Mouse (Mus musculus) Patski (cell line): ENCODE measurements around the gene Erbin. TPM values are rescaled to one million over a fixed set of nuclear protein-coding genes. Genes with fewer than 3 reads are reported as not detected.

Experiments used
- ATAC-seq: fragments of 100-300 bp; one replicate; pipeline ENCODE4 v1.8.0; 2021
- CTCF ChIA-PET: fragments of 350-600 bp; sonication (Branson Sonifier 250); formaldehyde crosslinking; loops from one replicate; lab custom pipeline; 2022; ENCODE audit warnings: inconsistent platforms; lab: Charles Lee
- POLR2A ChIA-PET: fragments of 350-600 bp; sonication (Branson Sonifier 250); formaldehyde crosslinking; loops from one replicate; lab custom pipeline; 2022; ENCODE audit warnings: antibody characterized with exemption, inconsistent platforms; lab: Charles Lee
- DNase-seq: peaks from one replicate; pipeline ENCODE4 v3.0.0-alpha.2; 2011; ENCODE audit warnings: low read depth, low spot score
- H3K27me3 ChIP-seq: fragments of 371-371 bp; one replicate; pipeline ENCODE4 v1.5.1; 2021
- CTCF ChIP-seq: fragments of 100-300 bp; IDR thresholded peaks from one replicate; pipeline ENCODE4 v1.5.1; 2021
- in situ Hi-C: fragments of 300-500 bp; cut with MboI; formaldehyde crosslinking; loops from 3 replicates; pipeline ENCODE4 v1.11.1; 2018; ENCODE audit warnings: low pct_unique_long_range_greater_than_20kb, mixed read lengths
- polyA plus RNA-seq: library from polyadenylated mRNA; unstranded; gene quantifications from one replicate; pipeline ENCODE4 v1.2.3, GENCODE M21; 2021

The Erbin gene
- polyA plus RNA-seq, 1 experiment from 2014 or later = 99.6 TPM

DNA sequence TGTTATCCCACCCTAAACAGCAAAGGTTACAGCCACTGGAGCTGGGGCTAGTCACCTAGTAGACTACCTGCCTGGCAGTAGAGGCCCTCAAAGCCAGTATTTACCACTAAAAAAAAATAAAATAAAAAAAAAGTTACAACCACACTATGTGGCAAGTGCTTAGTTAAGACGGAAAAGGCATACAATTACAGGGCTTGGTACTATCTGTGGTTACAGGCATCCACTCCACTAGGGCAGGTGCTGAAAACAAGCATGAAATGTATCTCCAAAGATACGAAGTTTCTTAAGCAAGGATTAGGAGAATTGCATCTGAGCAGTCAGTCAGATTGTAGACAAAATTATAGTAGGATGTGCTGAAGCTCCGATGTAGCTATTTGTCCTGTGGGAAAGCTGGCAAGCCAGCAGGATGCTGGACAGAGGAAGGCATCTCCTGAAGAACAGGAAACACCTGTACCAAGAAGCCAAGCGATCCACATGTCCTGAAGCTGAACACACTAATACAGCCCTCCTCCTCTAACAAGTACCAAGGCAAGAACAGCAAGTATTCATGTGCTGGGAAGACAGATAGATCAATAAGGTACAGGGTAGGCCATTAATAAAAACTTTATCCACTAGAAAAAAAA, 6.1 kb downstream of the Erbin start:
- in situ Hi-C loops = loop anchor here (10.0 kb wide), 1 partner anchor 131 kb away; no protein-coding TSS in a partner anchor
- no peak for DNase-seq
- no peak for TF ChIP-seq CTCF
- no peak for ATAC-seq
- POLR2A ChIA-PET = no interaction called here
- CTCF ChIA-PET = interaction anchor here (1.4 kb wide), 1 partner anchor 111 kb away, joined by 3 read pairs; no protein-coding TSS in a partner anchor
- no peaks in the 10 kb centered on the region for H3K27me3 ChIP-seq

DNA sequence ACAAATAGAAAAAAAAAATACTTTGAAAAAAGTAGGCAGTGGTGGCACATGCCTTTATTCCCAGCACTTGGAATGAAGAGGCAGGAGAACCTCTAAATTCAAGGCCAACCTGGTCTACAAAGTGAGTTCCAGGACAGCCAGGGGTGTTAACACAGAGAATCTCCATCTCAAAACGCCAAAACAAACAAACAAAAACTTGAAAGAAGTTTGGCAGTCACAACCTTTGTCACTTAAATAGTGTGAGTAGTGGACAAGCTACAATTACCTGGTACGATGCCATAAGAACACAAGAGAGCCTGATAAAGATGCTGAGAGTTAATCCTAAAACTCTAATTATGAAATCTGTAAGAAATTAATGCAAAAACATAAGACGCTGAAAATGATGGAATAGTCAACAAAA, 8.0 kb downstream of the Erbin start:
- no peaks in the 10 kb centered on the region for H3K27me3 ChIP-seq
- no peak for ATAC-seq
- no peak for DNase-seq
- CTCF ChIA-PET = interaction anchor here (1.0 kb wide), 1 partner anchor 111 kb away, joined by 4 read pairs; no protein-coding TSS in a partner anchor
- no peak for TF ChIP-seq CTCF
- POLR2A ChIA-PET = no interaction called here
- in situ Hi-C loops = loop anchor here (10.0 kb wide), 1 partner anchor 132 kb away; no protein-coding TSS in a partner anchor

DNA sequence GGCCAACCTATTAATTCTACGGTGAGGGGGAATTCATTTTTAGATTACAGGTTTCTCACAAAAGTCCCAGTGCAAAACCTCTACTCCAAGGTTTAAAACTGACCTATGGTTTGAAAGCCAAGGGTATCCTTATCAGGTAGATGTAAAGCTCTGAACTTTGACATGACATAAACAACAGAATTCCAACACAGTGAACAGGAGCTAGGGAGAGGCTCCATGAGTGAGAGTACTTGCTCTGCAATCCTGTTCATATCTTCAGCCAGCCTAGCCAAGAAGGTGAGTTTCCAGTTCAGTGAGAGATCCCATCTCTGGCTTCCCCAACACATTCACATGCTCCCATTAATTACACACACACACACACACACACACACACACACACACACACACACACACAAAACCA, 9.7 kb downstream of the Erbin start:
- ChIA-PET CTCF (no interaction called here), POLR2A (interaction anchor here (0.7 kb wide), 1 partner anchor 43 kb away, joined by 6 read pairs; no protein-coding TSS in a partner anchor)
- DNase-seq (no peak), ATAC-seq (no peak)
- no peaks in the 10 kb centered on the region for H3K27me3 ChIP-seq
- TF ChIP-seq CTCF = no peak
- in situ Hi-C loops = loop anchor here (10.0 kb wide), 1 partner anchor 134 kb away; no protein-coding TSS in a partner anchor

DNA sequence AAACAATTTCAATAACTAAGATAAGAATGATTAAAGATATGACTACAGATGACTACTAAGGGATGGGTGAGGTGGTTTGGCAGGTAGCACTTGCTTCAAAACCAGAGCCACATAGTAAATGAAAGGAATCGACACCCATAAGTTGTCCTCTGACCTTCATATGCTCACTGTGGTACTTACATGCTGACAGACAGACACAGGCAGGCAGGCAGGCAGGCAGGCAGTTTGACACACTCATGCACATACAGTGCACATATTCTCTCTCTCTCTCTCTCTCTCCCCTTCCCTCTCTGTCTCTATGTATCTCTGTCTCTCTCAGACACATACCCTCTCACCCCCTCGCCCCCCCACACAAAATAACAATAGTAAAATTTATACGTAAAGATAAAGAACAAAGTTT, 10.4 kb downstream of the Erbin start:
- ChIA-PET POLR2A (no interaction called here), CTCF (no interaction called here)
- TF ChIP-seq CTCF = no peak
- ATAC-seq (no peak), DNase-seq (no peak)
- no peaks in the 10 kb centered on the region for H3K27me3 ChIP-seq
- in situ Hi-C loops = loop anchor here (10.0 kb wide), 1 partner anchor 135 kb away; no protein-coding TSS in a partner anchor

DNA sequence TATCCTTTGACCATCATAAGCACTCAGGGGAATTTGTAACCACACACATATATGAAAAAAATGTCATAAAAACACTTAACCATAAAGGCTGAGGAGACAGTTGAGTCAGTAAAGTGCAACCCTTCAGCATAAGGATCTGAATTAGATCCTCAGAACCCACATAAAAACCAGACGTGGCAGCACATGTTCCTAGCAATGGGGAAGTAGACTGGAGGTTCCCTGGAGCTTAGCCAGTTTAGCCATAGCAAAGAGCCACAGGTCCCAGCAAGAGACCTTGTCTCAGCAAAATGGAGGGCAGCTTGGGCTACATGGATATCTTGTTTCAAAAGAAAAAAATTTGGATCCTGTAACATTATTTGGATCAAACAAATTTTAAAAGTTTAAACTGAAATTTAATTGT, 20.3 kb downstream of the Erbin start:
- ChIA-PET POLR2A (interaction anchor here (0.7 kb wide), 1 partner anchor 19 kb away, joined by 5 read pairs; no protein-coding TSS in a partner anchor), CTCF (no interaction called here)
- H3K27me3 ChIP-seq = no peaks in the 10 kb centered on the region
- no peak for DNase-seq
- no peak for ATAC-seq
- in situ Hi-C loops = no loop called here
- no peak for TF ChIP-seq CTCF

DNA sequence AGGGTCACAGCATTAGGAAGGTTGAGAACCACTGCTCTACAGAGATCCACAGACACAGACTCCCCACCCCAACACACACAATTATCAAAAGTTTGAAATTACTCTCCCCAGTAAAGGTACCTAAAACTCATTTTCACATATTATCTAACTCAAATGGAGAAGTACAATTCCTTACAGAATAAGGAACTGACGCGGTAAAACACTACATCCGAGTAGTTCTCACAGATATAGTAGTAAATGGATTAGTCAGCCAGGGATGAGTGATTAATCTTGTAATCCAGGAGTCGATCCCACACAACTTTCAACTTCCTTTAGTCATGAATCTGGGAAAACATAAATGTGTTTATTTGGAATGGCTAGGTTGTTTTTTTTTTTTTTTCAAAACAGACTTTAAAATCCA, 22.7 kb downstream of the Erbin start:
- no peaks in the 10 kb centered on the region for H3K27me3 ChIP-seq
- CTCF ChIA-PET = no interaction called here
- POLR2A ChIA-PET = no interaction called here
- in situ Hi-C loops = no loop called here
- no peak for TF ChIP-seq CTCF
- ATAC-seq (no peak), DNase-seq (no peak)

DNA sequence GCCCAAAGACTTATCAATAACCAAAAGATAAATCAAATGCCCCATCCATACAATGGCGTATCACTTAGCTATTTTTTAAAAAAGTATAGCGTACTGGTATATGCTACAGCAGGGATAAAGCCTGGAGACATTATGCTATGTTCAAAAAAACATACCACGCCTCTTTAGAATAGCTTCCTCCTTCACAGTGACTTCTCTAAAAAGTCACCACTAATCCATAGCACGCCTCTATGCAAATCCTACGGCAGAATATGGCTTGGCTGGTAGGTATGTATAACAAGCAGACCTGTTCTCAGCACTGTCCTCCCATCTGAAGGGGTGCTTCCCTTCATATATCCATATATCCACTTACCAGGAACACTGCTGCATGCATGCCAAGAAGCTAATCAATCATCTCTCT, 27.2 kb downstream of the Erbin start:
- ATAC-seq (no peak), DNase-seq (no peak)
- ChIA-PET POLR2A (interaction anchor here (0.7 kb wide), 1 partner anchor 9 kb away, joined by 3 read pairs; no protein-coding TSS in a partner anchor), CTCF (interaction anchor here (2.2 kb wide), 1 partner anchor 13 kb away, joined by 5 read pairs; no protein-coding TSS in a partner anchor)
- H3K27me3 ChIP-seq = no peaks in the 10 kb centered on the region
- in situ Hi-C loops = no loop called here
- TF ChIP-seq CTCF = no peak

DNA sequence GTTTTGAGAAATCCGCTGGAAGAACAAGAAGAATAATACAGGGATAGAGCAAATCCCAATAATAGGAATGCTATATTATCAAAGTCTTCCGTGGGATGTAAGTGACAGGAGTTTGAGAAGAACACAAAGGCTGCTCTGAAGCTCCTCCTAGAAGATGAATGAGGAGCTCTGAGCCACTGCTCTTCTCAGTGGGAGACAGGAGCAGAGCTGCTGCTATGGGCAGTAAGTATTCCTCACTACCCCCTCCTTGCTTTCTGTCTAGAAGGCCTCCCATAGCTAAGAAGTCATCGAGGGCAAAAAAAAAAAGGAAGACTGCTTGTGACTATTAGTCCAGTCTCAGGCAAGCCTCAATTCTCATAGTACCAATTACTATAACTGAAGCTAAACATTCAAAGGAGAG, 30.3 kb downstream of the Erbin start:
- POLR2A ChIA-PET = no interaction called here
- no peaks in the 10 kb centered on the region for H3K27me3 ChIP-seq
- DNase-seq = no peak
- ATAC-seq = no peak
- CTCF ChIA-PET = no interaction called here
- in situ Hi-C loops = no loop called here
- no peak for TF ChIP-seq CTCF

DNA sequence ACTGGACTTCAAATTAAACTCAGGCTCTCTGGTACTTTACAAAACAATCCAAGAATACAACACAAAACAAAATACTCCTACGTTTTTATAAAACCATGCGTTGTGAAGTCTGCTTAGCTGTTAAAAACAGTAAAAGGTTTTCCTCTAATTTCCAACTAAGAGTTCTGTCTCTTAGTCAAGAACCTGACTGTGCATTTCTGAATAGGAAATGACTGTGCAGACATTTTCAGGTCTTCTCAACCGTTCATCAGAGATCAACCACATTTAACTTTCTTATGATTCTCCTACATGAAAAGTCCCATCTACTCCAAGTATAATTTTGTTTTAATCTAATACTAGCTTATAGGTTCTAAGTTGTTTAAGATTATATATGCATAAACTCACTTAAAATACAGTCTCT, 33.8 kb downstream of the Erbin start:
- TF ChIP-seq CTCF = no peak
- in situ Hi-C loops = no loop called here
- ATAC-seq (no peak), DNase-seq (no peak)
- ChIA-PET CTCF (interaction anchor here (1.2 kb wide), 2 partner anchors 8 to 10 kb away, joined by 3 to 4 read pairs; no protein-coding TSS in a partner anchor), POLR2A (no interaction called here)
- no peaks in the 10 kb centered on the region for H3K27me3 ChIP-seq

DNA sequence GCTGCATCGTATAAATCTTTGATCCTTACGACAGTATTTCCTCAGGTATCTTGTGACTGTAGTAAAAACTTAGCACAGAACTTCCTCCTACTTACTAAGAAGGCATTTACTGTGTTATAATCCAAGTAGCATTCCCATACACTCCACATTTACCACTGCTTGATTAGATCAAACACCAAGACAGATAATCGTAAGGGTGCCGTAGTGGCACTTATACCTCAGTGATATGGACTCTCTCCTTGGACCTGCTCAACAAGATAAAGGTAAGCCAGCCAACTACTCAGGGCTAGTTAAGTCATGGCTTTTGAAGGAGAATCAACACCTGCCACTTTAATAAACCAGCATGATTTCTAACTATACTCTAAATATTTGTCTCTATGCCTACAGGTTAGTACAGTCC, 39.1 kb downstream of the Erbin start:
- DNase-seq (no peak), ATAC-seq (no peak)
- CTCF ChIA-PET = interaction anchor here (1.8 kb wide), 1 partner anchor 13 kb away, joined by 5 read pairs; no protein-coding TSS in a partner anchor
- in situ Hi-C loops = no loop called here
- POLR2A ChIA-PET = no interaction called here
- no peaks in the 10 kb centered on the region for H3K27me3 ChIP-seq
- TF ChIP-seq CTCF = no peak

DNA sequence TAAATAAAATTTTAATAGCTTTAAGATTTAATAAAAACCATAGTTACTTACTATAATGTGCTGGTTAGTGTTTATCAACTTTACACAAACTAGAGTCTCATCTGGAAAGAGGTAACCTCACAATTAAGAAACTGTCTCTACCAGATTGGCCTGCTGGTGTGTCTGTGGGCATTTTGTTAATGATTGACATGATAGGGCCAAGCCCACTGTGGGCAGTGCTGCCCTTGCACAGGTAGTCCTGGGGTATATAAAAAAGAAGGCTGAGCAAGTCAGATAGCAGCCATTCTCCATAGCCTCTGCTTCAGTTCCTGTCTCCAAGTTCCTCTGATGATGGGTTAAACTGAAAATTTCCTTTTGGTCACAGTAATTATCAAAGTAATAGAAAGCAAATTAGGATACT, 43.6 kb downstream of the Erbin start:
- in situ Hi-C loops = no loop called here
- TF ChIP-seq CTCF = no peak
- POLR2A ChIA-PET = no interaction called here
- DNase-seq = no peak
- no peaks in the 10 kb centered on the region for H3K27me3 ChIP-seq
- ATAC-seq = no peak
- CTCF ChIA-PET = interaction anchor here (1.2 to 2.0 kb wide), 2 partner anchors 9 to 212 kb away, joined by 3 to 4 read pairs; no protein-coding TSS in a partner anchor
